Mouse (Mus musculus): ENCODE data around the gene Hist2h3c2. TPM values are rescaled to one million over a fixed set of nuclear protein-coding genes. Genes with fewer than 3 reads are reported as not detected.
"Not testable (repeated sequence)": the region's sequence is repeated elsewhere in the genome, so short reads cannot be mapped to it uniquely, and the experiment has no call there.

Hist2h3c2 gene
- polyA plus RNA-seq, 1 experiment from 2014 or later, result 1.1 TPM

DNA sequence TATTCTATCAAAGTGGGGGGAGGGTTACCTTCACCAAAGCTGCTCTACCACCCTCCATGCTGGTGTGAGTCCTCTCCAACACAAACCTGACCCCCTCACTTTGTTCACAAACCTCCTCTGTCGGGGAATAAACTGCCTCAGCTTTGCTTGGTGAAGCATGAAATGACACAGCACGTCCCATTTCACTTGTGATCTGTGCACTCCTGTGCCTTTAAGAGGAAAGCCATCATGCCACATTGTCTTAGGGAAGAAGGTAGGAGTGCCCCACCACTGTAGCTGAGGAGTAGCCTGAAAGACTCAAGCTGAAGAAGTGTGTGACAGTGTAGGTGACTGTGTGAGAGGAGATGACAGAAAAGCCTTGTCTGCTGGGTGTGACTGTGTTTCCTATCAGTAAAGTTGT lies 13.5 kb downstream of the Hist2h3c2 start:
- H3K4me3 ChIP-seq (ENCODE audit: low read length), result no peak overlapping the region
- no peaks in the 10 kb centered on the region for H3K27me3 ChIP-seq (replicated peaks; ENCODE audit: control insufficient read depth, insufficient read depth, low read length)
- H3K27ac ChIP-seq (ENCODE audit: low read depth, low read length), result no peak overlapping the region
- H3K9ac ChIP-seq (ENCODE audit: low read depth, low read length), result no peak overlapping the region
- H3K9me3 ChIP-seq (ENCODE audit: control insufficient read depth, low read length), result no peaks in the 10 kb centered on the region
- 10% methylated on average over 2 of the region's 2 CpGs for WGBS
- H3K4me1 ChIP-seq (ENCODE audit: control insufficient read depth, insufficient read depth, low read depth, low read length), result peaks cover 15% of the 10 kb centered on the region
- H3K36me3 ChIP-seq (ENCODE audit: control insufficient read depth, insufficient read depth, low read length), result no peaks in the 10 kb centered on the region
- no peak overlapping the region for H3K4me2 ChIP-seq (ENCODE audit: low read length)
- ATAC-seq, result no peak

DNA sequence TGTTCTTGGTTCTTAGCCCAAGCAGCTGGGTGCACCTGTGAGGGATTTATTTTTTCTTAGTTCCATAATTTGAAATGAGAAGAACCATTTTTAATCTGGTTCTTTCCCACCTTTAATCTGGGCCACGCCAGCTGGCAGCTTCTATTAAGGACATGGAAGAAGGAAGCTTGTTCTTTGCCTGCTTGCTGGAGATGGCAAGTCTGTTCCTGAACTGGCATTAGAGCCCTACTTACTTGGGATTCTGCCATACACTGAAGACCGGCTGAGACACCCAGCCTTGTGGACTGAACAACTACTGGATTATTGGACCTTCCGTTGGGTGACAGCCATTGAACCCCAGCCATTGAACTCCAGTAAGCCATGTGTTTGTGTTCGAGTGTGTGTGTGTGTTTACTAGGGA lies 16.2 kb downstream of the Hist2h3c2 start:
- WGBS, result 84% methylated on average over 4 of the region's 4 CpGs
- Histone ChIP-seq H3K36me3 (ENCODE audit: control insufficient read depth, insufficient read depth, low read length) (no peaks in the 10 kb centered on the region), H3K4me1 (ENCODE audit: control insufficient read depth, insufficient read depth, low read depth, low read length) (peaks cover 21% of the 10 kb centered on the region), H3K27ac (ENCODE audit: low read depth, low read length) (no peak overlapping the region), H3K4me3 (ENCODE audit: low read length) (no peak overlapping the region), H3K27me3 (replicated peaks; ENCODE audit: control insufficient read depth, insufficient read depth, low read length) (no peaks in the 10 kb centered on the region), H3K9ac (ENCODE audit: low read depth, low read length) (no peak overlapping the region), H3K9me3 (ENCODE audit: control insufficient read depth, low read length) (no peaks in the 10 kb centered on the region), H3K4me2 (ENCODE audit: low read length) (peak overlapping the region; percentile 8; the same call in 1 of the 2 replicates)
- no peak for ATAC-seq

DNA sequence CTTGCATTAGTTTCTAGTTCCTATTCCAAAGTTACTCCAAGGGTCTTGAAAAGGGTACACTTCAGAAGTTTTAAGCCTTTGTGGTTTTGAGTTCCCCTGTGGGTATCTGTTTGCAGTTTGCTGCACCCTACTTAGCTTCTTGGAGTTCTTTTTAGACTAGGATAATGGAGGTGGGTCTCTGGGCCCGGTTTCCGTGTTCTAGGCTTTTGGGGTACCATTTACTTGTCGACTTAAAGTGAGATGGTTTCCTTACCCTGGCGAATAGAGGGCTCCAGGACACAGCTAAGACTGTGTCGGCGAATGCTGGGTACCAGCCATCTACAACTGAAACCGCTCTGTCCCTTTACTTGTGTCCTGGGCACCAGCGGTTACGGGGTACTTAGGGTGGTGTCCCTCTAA lies 17.3 kb downstream of the Hist2h3c2 start:
- Histone ChIP-seq H3K9me3 (ENCODE audit: control insufficient read depth, low read length) (no peaks in the 10 kb centered on the region), H3K4me3 (ENCODE audit: low read length) (peak overlapping the region; percentile 60), H3K9ac (ENCODE audit: low read depth, low read length) (peak overlapping the region; percentile 67), H3K36me3 (ENCODE audit: control insufficient read depth, insufficient read depth, low read length) (no peaks in the 10 kb centered on the region), H3K4me2 (ENCODE audit: low read length) (peak overlapping the region; percentile 77), H3K27me3 (replicated peaks; ENCODE audit: control insufficient read depth, insufficient read depth, low read length) (no peaks in the 10 kb centered on the region), H3K27ac (ENCODE audit: low read depth, low read length) (peak overlapping the region; percentile 95), H3K4me1 (ENCODE audit: control insufficient read depth, insufficient read depth, low read depth, low read length) (peaks cover 21% of the 10 kb centered on the region)
- WGBS, result 22% methylated on average over 9 of the region's 9 CpGs
- ATAC-seq, result no peak

DNA sequence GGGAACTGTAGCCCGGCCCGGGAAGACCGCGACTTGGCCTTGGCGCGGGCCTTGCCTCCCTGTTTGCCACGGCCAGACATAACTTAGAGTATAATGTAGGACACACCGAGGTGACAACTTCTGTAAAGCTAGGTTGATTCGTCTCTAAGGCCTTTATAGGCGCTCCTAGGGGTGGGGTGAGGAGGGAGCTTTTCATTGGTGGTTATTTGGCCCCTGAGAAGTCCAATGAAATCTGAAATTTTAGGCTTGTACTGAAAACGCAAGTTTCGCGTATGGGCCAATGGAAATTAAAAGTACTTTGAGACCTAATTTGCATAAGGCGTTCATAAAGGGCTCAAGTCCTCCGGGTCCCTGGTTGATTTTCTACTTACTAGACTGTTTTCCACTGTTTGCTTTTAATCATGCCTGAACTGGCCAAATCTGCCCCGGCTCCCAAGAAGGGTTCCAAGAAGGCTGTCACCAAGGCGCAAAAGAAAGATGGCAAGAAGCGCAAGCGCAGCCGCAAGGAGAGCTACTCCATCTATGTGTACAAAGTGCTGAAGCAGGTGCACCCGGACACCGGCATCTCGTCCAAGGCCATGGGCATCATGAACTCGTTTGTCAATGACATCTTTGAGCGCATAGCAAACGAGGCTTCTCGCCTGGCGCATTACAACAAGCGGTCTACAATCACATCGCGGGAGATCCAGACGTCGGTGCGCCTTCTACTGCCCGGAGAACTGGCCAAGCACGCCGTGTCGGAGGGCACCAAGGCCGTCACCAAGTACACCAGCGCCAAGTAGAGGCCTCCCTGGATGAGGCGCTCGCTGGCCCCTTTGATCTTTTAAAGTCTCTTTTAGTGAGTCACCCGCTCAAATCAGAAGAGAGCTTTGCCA lies 17.9 kb downstream of the Hist2h3c2 start, which contains the start of the genes Hist2h2ac and Hist2h2be:
Gene Hist2h2ac (minus strand): TSS at position 116 of the 875 bp plus-strand sequence.
Gene Hist2h2be (plus strand): TSS at position 355 of the 875 bp plus-strand sequence.
- Histone ChIP-seq H3K9me3 (ENCODE audit: control insufficient read depth, low read length) (no peaks in the 10 kb centered on the region), H3K4me3 (ENCODE audit: low read length) (peak within 1 kb of the TSS; percentile 60), H3K4me2 (ENCODE audit: low read length) (peak within 1 kb of the TSS; percentile 77), H3K27me3 (replicated peaks; ENCODE audit: control insufficient read depth, insufficient read depth, low read length) (no peaks in the 10 kb centered on the region), H3K27ac (ENCODE audit: low read depth, low read length) (peak within 1 kb of the TSS; percentile 95), H3K4me1 (ENCODE audit: control insufficient read depth, insufficient read depth, low read depth, low read length) (peaks cover 21% of the 10 kb centered on the region), H3K9ac (ENCODE audit: low read depth, low read length) (peak within 1 kb of the TSS; percentile 77), H3K36me3 (ENCODE audit: control insufficient read depth, insufficient read depth, low read length) (no peaks in the 10 kb centered on the region)
- ATAC-seq, result peak; percentile 89
- under 1% methylated on average over 43 of the region's 43 CpGs for WGBS

DNA sequence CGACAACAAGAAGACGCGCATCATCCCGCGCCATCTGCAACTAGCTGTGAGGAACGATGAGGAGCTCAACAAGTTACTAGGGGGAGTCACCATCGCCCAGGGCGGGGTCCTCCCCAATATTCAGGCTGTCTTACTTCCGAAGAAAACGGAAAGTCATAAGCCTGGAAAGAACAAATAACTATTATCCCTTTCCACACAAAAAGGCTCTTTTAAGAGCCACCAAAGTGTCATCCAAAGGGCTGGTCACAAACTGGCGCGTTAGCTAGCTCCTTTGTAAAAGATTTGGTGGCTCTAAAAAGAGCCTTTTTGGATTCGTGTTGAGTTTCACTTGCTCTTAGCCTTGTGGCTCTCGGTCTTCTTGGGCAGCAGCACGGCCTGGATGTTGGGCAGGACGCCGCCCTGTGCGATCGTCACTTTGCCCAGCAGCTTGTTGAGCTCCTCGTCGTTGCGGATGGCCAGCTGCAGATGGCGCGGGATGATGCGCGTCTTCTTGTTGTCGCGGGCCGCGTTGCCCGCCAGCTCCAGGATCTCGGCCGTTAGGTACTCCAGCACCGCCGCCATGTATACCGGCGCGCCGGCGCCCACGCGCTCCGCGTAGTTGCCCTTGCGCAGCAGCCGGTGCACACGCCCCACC lies 18.7 kb downstream of the Hist2h3c2 start:
- not testable (repeated sequence) for H3K36me3 ChIP-seq (ENCODE audit: control insufficient read depth, insufficient read depth, low read length); H3K9me3 ChIP-seq (ENCODE audit: control insufficient read depth, low read length); H3K27me3 ChIP-seq (replicated peaks; ENCODE audit: control insufficient read depth, insufficient read depth, low read length)
- Histone ChIP-seq H3K4me1 (ENCODE audit: control insufficient read depth, insufficient read depth, low read depth, low read length) (peaks cover 21% of the 10 kb centered on the region), H3K27ac (ENCODE audit: low read depth, low read length) (peak overlapping the region; percentile 95), H3K9ac (ENCODE audit: low read depth, low read length) (peak overlapping the region; percentile 77), H3K4me2 (ENCODE audit: low read length) (peak overlapping the region; percentile 77), H3K4me3 (ENCODE audit: low read length) (peak overlapping the region; percentile 60)
- ATAC-seq, result peak; percentile 7
- under 1% methylated on average over 21 of the region's 47 CpGs for WGBS

DNA sequence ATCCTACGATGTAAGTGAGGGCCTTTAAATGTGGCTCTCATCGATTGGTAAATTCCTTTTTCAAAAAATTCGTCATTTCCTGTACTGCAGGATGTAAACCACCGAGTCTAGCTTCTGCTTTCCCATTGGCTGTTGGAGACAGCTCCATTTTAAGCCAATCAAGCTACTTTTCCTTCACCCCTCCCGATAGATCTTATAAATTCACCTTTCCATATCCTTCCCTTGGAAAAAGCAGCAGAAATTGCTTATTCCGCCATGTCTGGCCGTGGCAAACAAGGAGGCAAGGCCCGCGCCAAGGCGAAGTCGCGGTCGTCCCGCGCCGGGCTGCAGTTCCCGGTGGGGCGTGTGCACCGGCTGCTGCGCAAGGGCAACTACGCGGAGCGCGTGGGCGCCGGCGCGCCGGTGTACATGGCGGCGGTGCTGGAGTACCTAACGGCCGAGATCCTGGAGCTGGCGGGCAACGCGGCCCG lies 19.2 kb downstream of the Hist2h3c2 start, which contains the start of the genes Bola1 and Hist2h2ab:
Gene Bola1 (minus strand): TSS at position 49 of the 470 bp plus-strand sequence.
Gene Hist2h2ab (plus strand): TSS at position 205 of the 470 bp plus-strand sequence.
- H3K4me2 ChIP-seq (ENCODE audit: low read length), result peak within 1 kb of the TSS; percentile 77
- WGBS, result 1% methylated on average over 37 of the region's 37 CpGs
- H3K4me1 ChIP-seq (ENCODE audit: control insufficient read depth, insufficient read depth, low read depth, low read length), result peaks cover 21% of the 10 kb centered on the region
- H3K27ac ChIP-seq (ENCODE audit: low read depth, low read length), result peak within 1 kb of the TSS; percentile 95
- H3K27me3 ChIP-seq (replicated peaks; ENCODE audit: control insufficient read depth, insufficient read depth, low read length), result no peaks in the 10 kb centered on the region
- peak within 1 kb of the TSS; percentile 77 for H3K9ac ChIP-seq (ENCODE audit: low read depth, low read length)
- peak; percentile 94 for ATAC-seq
- no peaks in the 10 kb centered on the region for H3K9me3 ChIP-seq (ENCODE audit: control insufficient read depth, low read length)
- peak within 1 kb of the TSS; percentile 60 for H3K4me3 ChIP-seq (ENCODE audit: low read length)
- H3K36me3 ChIP-seq (ENCODE audit: control insufficient read depth, insufficient read depth, low read length), result no peaks in the 10 kb centered on the region

DNA sequence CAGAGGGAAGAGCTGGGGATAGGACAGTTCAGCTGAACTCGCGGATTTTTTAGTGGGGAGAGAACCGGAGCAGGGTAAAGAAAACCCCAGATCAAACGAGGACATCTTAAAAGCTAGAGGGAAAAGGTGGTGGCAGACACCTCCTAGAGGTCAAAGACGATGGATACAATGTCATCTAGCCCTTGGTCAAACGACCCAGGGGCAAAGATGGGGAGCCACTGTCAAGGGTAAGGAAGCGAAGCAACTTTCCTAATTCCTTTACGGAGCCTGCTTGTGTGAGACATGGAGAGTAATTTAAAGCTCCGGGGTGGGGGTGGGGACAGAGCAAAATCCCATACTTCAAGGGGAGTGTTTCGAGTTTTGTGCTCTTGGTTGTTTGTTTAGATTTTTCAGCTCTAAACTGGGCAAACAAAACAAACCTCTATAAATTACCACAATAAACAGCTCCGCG lies 19.7 kb downstream of the Hist2h3c2 start:
- Histone ChIP-seq H3K4me1 (ENCODE audit: control insufficient read depth, insufficient read depth, low read depth, low read length) (peaks cover 21% of the 10 kb centered on the region), H3K27ac (ENCODE audit: low read depth, low read length) (peak overlapping the region; percentile 82), H3K9ac (ENCODE audit: low read depth, low read length) (peak overlapping the region; percentile 72), H3K4me3 (ENCODE audit: low read length) (peak overlapping the region; percentile 60), H3K27me3 (replicated peaks; ENCODE audit: control insufficient read depth, insufficient read depth, low read length) (no peaks in the 10 kb centered on the region), H3K9me3 (ENCODE audit: control insufficient read depth, low read length) (no peaks in the 10 kb centered on the region), H3K4me2 (ENCODE audit: low read length) (peak overlapping the region; percentile 77), H3K36me3 (ENCODE audit: control insufficient read depth, insufficient read depth, low read length) (no peaks in the 10 kb centered on the region)
- peak; percentile 22 for ATAC-seq
- WGBS, result 0% methylated on average over 12 of the region's 12 CpGs

DNA sequence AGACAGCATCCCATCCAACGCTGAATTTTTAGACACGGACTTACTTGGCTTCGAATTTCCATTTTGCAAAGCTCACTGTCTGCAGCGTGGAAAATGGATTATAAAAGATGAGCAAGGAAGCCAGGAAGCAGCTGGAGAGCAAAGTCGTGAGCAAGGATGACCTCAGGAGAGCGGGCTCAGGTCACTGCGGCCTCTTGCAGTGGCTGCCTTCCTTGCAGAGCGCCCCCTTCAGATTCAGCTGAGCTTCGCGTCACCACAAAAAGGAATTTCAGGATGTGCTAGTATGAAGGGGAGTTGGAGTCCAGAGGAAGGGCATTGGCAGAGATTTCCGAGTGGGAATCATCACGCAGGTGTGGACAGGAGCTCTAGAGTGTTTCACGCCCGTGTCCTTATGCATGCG lies 29.7 kb downstream of the Hist2h3c2 start:
- Histone ChIP-seq H3K9ac (ENCODE audit: low read depth, low read length) (no peak overlapping the region), H3K27ac (ENCODE audit: low read depth, low read length) (no peak overlapping the region), H3K9me3 (ENCODE audit: control insufficient read depth, low read length) (no peaks in the 10 kb centered on the region), H3K4me2 (ENCODE audit: low read length) (no peak overlapping the region), H3K27me3 (replicated peaks; ENCODE audit: control insufficient read depth, insufficient read depth, low read length) (no peaks in the 10 kb centered on the region; the same call in 1 of the 2 replicates), H3K36me3 (ENCODE audit: control insufficient read depth, insufficient read depth, low read length) (no peaks in the 10 kb centered on the region), H3K4me1 (ENCODE audit: control insufficient read depth, insufficient read depth, low read depth, low read length) (no peaks in the 10 kb centered on the region), H3K4me3 (ENCODE audit: low read length) (no peak overlapping the region)
- no peak for ATAC-seq
- 22% methylated on average over 15 of the region's 15 CpGs for WGBS

DNA sequence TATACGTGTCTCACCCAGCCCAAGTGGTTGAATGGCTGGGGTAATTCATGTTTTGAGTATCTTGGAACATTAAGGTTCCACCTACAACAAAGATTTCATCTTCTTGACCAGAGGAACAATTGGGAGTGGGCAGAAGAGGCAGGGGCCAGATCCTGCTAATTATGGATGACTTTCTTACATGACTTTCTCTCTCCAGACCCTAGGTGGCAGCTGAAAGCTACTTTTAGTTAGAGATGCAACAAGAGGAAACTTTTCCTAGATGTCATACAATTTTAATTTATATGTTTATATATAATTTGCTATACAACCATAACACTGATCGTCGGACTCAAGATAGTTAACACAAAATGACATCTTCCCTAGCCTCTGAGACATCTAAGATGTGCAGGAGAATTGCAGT lies 31.1 kb downstream of the Hist2h3c2 start:
- Histone ChIP-seq H3K4me1 (ENCODE audit: control insufficient read depth, insufficient read depth, low read depth, low read length) (no peaks in the 10 kb centered on the region), H3K9me3 (ENCODE audit: control insufficient read depth, low read length) (no peaks in the 10 kb centered on the region), H3K27ac (ENCODE audit: low read depth, low read length) (no peak overlapping the region), H3K27me3 (replicated peaks; ENCODE audit: control insufficient read depth, insufficient read depth, low read length) (no peaks in the 10 kb centered on the region; the same call in 1 of the 2 replicates), H3K4me2 (ENCODE audit: low read length) (no peak overlapping the region), H3K4me3 (ENCODE audit: low read length) (no peak overlapping the region), H3K36me3 (ENCODE audit: control insufficient read depth, insufficient read depth, low read length) (no peaks in the 10 kb centered on the region), H3K9ac (ENCODE audit: low read depth, low read length) (no peak overlapping the region)
- no peak for ATAC-seq
- WGBS, result 88% methylated on average over 3 of the region's 3 CpGs
